Mouse (Mus musculus) large intestine, adult 2 months (tissue): ENCODE results near the gene Creb3l2. TPM values are rescaled to one million over a fixed set of nuclear protein-coding genes. Genes with fewer than 3 reads are reported as not detected.
"Not testable (repeated sequence)": the region's sequence is repeated elsewhere in the genome, so short reads cannot be mapped to it uniquely, and the experiment has no call there.

Experiments used
- DNase-seq: peaks from one replicate; pipeline ENCODE4 v3.0.0-alpha.2; 2012; ENCODE audit warnings: low read depth, low spot score
- WGBS: fragments of 180-500 bp; shearing (Covaris S2); methylation state at CpG from one replicate; pipeline ENCODE4 v1.1.7; 2018; 5-methylcytosine and 5-hydroxymethylcytosine counted together
- polyA plus RNA-seq: library from polyadenylated mRNA; depleted of rRNA; stranded (reverse); fragments of >200 nt; gene quantifications from 2 replicates; pipeline ENCODE4 v1.2.3, GENCODE M21; 2012

Gene Creb3l2
- polyA plus RNA-seq, 1 experiment, result 8.5 TPM

- WGBS, result 87% methylated on average over 4 of the region's 4 CpGs
- no peak for DNase-seq
Measured at GRCm38 (mm10) chr6:37387281-37387680, 54.7 kb downstream of the Creb3l2 start.

- DNase-seq, result no peak
- 67% methylated on average over 2 of the region's 2 CpGs for WGBS
Measured at GRCm38 (mm10) chr6:37385602-37386285, 56.2 kb downstream of the Creb3l2 start.

GRCm38 (mm10) chr6:37382761-37383160 lies 59.2 kb downstream of the Creb3l2 start:
- 93% methylated on average over 6 of the region's 6 CpGs for WGBS
- DNase-seq, result no peak

GRCm38 (mm10) chr6:37377836-37378580 lies 63.9 kb downstream of the Creb3l2 start:
- no peak for DNase-seq
- WGBS, result 81% methylated on average over 12 of the region's 12 CpGs

GRCm38 (mm10) chr6:37377387-37377786 lies 64.6 kb downstream of the Creb3l2 start:
- not testable (repeated sequence) for DNase-seq
- 73% methylated on average over 3 of the region's 3 CpGs for WGBS

- 76% methylated on average over 10 of the region's 10 CpGs for WGBS
- no peak for DNase-seq
Measured at GRCm38 (mm10) chr6:37375452-37375851, 66.5 kb downstream of the Creb3l2 start.

GRCm38 (mm10) chr6:37371341-37371740 lies 70.6 kb downstream of the Creb3l2 start:
- DNase-seq, result no peak
- WGBS, result 83% methylated on average over 7 of the region's 7 CpGs

- WGBS, result 85% methylated on average over 12 of the region's 12 CpGs
- DNase-seq, result no peak
Measured at GRCm38 (mm10) chr6:37370566-37370965, 71.4 kb downstream of the Creb3l2 start.

- DNase-seq, result no peak
- 84% methylated on average over 6 of the region's 6 CpGs for WGBS
Measured at GRCm38 (mm10) chr6:37369750-37370149, 72.2 kb downstream of the Creb3l2 start.

GRCm38 (mm10) chr6:37368281-37368680 lies 73.7 kb downstream of the Creb3l2 start:
- no peak for DNase-seq
- 76% methylated on average over 13 of the region's 13 CpGs for WGBS

- 89% methylated on average over 6 of the region's 6 CpGs for whole genome bisulfite sequencing
- no peak for DNase-seq
Measured at GRCm38 (mm10) chr6:37366991-37367390, 75.0 kb downstream of the Creb3l2 start.

- WGBS, result 75% methylated on average over 10 of the region's 11 CpGs
- no peak for DNase-seq
Measured at GRCm38 (mm10) chr6:37365179-37365578, 76.8 kb downstream of the Creb3l2 start.

GRCm38 (mm10) chr6:37364361-37364760 lies 77.6 kb downstream of the Creb3l2 start:
- no peak for DNase-seq
- WGBS, result 97% methylated on average over 8 of the region's 8 CpGs

GRCm38 (mm10) chr6:37360813-37361385 lies 81.0 kb downstream of the Creb3l2 start:
- 68% methylated on average over 11 of the region's 11 CpGs for WGBS
- no peak for DNase-seq

GRCm38 (mm10) chr6:37354449-37355179 lies 87.3 kb downstream of the Creb3l2 start:
- DNase-seq, result peak; percentile 16
- WGBS, result 32% methylated on average over 17 of the region's 17 CpGs

GRCm38 (mm10) chr6:37353616-37354015 lies 88.3 kb downstream of the Creb3l2 start:
- WGBS, result 79% methylated on average over 9 of the region's 9 CpGs
- no peak for DNase-seq

- WGBS, result 43% methylated on average over 10 of the region's 10 CpGs
- no peak for DNase-seq
Measured at GRCm38 (mm10) chr6:37351731-37352380, 90.1 kb downstream of the Creb3l2 start.

GRCm38 (mm10) chr6:37350315-37350714 lies 91.6 kb downstream of the Creb3l2 start:
- 73% methylated on average over 8 of the region's 8 CpGs for WGBS
- no peak for DNase-seq

- WGBS, result 72% methylated on average over 5 of the region's 5 CpGs
- DNase-seq, result no peak
Measured at GRCm38 (mm10) chr6:37347606-37348005, 94.3 kb downstream of the Creb3l2 start.

GRCm38 (mm10) chr6:37338055-37338454 lies 103.9 kb downstream of the Creb3l2 start:
- no peak for DNase-seq
- 90% methylated on average over 5 of the region's 5 CpGs for WGBS
